Mouse (Mus musculus) embryonic facial prominence, embryonic 12.5 days (tissue): ENCODE data around the gene Pepd. TPM values are rescaled to one million over a fixed set of nuclear protein-coding genes. Genes with fewer than 3 reads are reported as not detected.
A peak's percentile ranks its signal among the peaks of the same experiment; 100 is the strongest.

Experiments used
- ATAC-seq: fragments of 200-750 bp; cut with Nextera tagmentation; 2 replicates; pipeline ENCODE4 v1.8.0; 2017; ENCODE audit not compliant: insufficient number of reproducible peaks, insufficient read depth, low FRiP score, low TSS enrichment
- H3K27ac ChIP-seq: fragments of 300-500 bp; sonication (generic); 2 replicates; pipeline ENCODE4 v1.5.1; 2016; ENCODE audit warnings: mild to moderate bottlenecking
- H3K27me3 ChIP-seq: fragments of 300-500 bp; sonication (generic); 2 replicates; pipeline ENCODE4 v1.6.1; 2016; ENCODE audit warnings: mild to moderate bottlenecking, moderate library complexity
- H3K36me3 ChIP-seq: fragments of 300-500 bp; sonication (generic); 2 replicates; pipeline ENCODE4 v1.6.1; 2016; ENCODE audit warnings: mild to moderate bottlenecking
- H3K4me1 ChIP-seq: fragments of 300-500 bp; sonication (generic); 2 replicates; pipeline ENCODE4 v1.6.1; 2016
- H3K4me2 ChIP-seq: fragments of 300-500 bp; sonication (generic); replicated peaks from 2 replicates; pipeline ENCODE4 v1.6.1; 2016; ENCODE audit warnings: mild to moderate bottlenecking, moderate library complexity
- H3K4me3 ChIP-seq: fragments of 300-500 bp; sonication (generic); 2 replicates; pipeline ENCODE4 v1.5.1; 2016; ENCODE audit warnings: mild to moderate bottlenecking
- H3K9ac ChIP-seq: fragments of 300-500 bp; sonication (generic); 2 replicates; pipeline ENCODE4 v1.6.1; 2016; ENCODE audit warnings: mild to moderate bottlenecking, moderate library complexity
- H3K9me3 ChIP-seq: fragments of 300-500 bp; sonication (generic); 2 replicates; pipeline ENCODE4 v1.6.1; 2016; ENCODE audit warnings: mild to moderate bottlenecking, moderate library complexity
- WGBS: fragments of 180-500 bp; shearing (Covaris S2); methylation state at CpG from one replicate; pipeline ENCODE4 v1.1.7; 2016; 5-methylcytosine and 5-hydroxymethylcytosine counted together
- polyA plus RNA-seq: library from polyadenylated mRNA; unstranded; fragments of >200 nt; fragmentation: Nextera tagmentation; extraction: Ambion mirVana; gene quantifications from 2 replicates; pipeline ENCODE4 v1.2.1, GENCODE M21; 2016

The Pepd gene
- polyA plus RNA-seq, 1 experiment from 2014 or later = 62.9 TPM

GRCm38 (mm10) chr7:35035565-35035964, 123.4 kb downstream of the Pepd start:
- Histone ChIP-seq H3K9ac (no peak overlapping the region), H3K27me3 (no peaks in the 10 kb centered on the region), H3K9me3 (no peaks in the 10 kb centered on the region), H3K4me2 (no peak overlapping the region), H3K27ac (0 out of 2 replicates have a peak overlapping the region, but pooled peaks have one; percentile 17), H3K4me1 (0 out of 2 replicates have a peak, but pooled peaks cover 12% of the 10 kb centered on the region), H3K36me3 (peaks cover 40% of the 10 kb centered on the region), H3K4me3 (no peak overlapping the region)
- 88% methylated on average over 4 of the region's 4 CpGs for WGBS
- no peak for ATAC-seq

DNA sequence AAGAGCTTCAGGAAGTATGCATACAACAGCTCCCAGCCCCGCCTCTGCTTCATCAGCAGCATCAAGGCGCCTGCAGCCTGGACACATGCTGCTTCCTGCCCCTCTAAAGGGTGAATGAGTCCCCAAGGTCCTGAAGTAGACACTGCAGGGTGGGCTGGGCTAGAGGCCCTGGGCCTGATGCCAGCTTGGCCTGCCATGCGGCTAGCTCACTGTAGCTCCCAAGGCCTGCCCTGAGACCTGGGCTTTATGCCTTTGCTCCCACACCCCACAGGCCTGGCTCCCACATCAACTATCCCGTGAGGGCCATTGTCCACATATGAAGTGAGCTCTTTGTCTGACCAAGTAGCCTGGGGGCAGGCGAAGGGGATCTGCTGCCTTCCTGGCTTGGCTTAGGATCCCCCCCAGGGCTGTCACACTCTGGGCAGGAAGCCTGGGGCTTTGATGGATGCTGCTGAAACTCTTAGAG, 124.1 kb downstream of the Pepd start:
- H3K4me2 ChIP-seq = no peak overlapping the region
- 0 out of 2 replicates have a peak, but pooled peaks cover 12% of the 10 kb centered on the region for H3K4me1 ChIP-seq
- WGBS = 61% methylated on average over 5 of the region's 5 CpGs
- H3K27ac ChIP-seq = no peak overlapping the region
- H3K9ac ChIP-seq = no peak overlapping the region
- H3K9me3 ChIP-seq = no peaks in the 10 kb centered on the region
- no peaks in the 10 kb centered on the region for H3K27me3 ChIP-seq
- no peak overlapping the region for H3K4me3 ChIP-seq
- ATAC-seq = no peak
- H3K36me3 ChIP-seq = peaks cover 39% of the 10 kb centered on the region

DNA sequence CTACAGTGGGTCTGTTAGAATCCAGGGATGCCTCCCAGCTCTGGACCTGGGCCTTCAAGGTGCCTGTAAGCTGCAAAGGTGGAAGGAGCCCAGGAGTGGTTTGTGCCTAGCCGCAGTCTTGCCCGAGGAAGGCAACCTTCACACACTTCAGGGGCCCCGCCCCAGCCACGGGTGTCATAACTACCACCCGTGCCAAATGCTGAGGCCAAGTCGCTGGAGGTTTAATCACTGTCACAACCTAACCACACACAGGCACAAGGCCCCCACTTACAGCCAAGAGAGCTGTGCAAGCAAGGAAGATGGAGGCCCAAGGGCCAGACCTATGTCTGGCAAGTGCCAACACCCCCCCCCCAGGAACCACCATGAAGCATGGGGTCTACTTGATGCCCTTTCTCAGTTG, 125.2 kb downstream of the Pepd start:
- Histone ChIP-seq H3K36me3 (peaks cover 35% of the 10 kb centered on the region), H3K27ac (no peak overlapping the region), H3K27me3 (no peaks in the 10 kb centered on the region), H3K4me1 (peaks cover 15% of the 10 kb centered on the region; the same call in 1 of the 2 replicates), H3K9ac (no peak overlapping the region), H3K9me3 (no peaks in the 10 kb centered on the region), H3K4me3 (no peak overlapping the region), H3K4me2 (no peak overlapping the region)
- 92% methylated on average over 6 of the region's 6 CpGs for WGBS
- ATAC-seq = no peak

GRCm38 (mm10) chr7:35040176-35040972, 128.2 kb downstream of the Pepd start:
- H3K36me3 ChIP-seq = peaks cover 51% of the 10 kb centered on the region
- no peaks in the 10 kb centered on the region for H3K27me3 ChIP-seq
- H3K9ac ChIP-seq = no peak overlapping the region
- 86% methylated on average over 9 of the region's 9 CpGs for WGBS
- H3K4me1 ChIP-seq = peaks cover 22% of the 10 kb centered on the region
- H3K9me3 ChIP-seq = no peaks in the 10 kb centered on the region
- no peak overlapping the region for H3K4me3 ChIP-seq
- no peak for ATAC-seq
- no peak overlapping the region for H3K4me2 ChIP-seq
- H3K27ac ChIP-seq = no peak overlapping the region

DNA sequence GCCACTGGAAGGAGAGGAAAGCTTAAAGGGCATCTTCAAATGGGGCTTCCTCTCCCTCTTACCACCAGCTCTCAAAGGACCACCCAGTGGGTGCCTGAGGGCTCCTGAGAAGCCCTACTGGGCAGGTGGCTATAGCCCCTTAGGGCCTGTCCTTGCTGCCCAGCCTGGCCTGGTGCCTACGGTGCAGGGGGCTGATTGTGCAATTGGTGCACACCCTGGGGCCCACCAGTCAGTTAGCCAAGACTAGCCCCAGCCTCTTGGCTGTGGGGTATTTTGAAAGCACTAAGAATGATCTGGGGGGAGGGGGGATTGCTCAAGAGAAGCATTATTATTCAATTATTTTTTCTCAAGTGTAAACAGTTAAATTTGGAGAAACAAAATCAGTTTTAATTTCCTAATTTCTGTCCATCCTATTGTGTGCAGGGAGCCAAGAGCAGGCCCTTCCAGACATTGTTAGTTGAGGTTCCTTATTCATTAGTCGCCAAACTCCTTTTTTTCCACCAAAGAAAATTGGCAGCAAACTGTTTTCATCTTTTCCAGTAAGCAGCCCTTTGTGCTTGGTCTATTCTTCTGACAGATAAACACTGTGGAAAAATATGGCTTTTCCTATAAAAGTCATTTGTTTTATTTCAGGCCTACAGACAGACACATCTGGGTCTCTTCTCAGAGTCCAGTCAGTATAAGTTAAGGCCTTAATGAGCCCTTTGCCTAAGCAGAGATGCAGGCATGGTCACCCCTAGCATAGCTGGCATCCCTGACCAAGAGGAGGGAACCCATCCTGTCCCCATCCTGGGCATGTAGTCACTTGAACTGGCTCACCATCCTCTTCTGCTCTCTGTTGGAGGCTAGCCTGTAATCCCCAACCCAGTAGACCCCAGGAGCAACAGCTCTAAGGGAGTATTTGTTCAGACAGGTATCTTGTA, 129.4 kb downstream of the Pepd start:
- H3K36me3 ChIP-seq = peaks cover 62% of the 10 kb centered on the region
- H3K4me3 ChIP-seq = no peak overlapping the region

GRCm38 (mm10) chr7:35042209-35042554, 130.0 kb downstream of the Pepd start:
- Histone ChIP-seq H3K9me3 (no peaks in the 10 kb centered on the region), H3K4me1 (peaks cover 14% of the 10 kb centered on the region), H3K4me3 (no peak overlapping the region), H3K27me3 (no peaks in the 10 kb centered on the region), H3K36me3 (peaks cover 59% of the 10 kb centered on the region), H3K4me2 (no peak overlapping the region), H3K27ac (peak overlapping the region; percentile 46; the same call in 1 of the 2 replicates), H3K9ac (no peak overlapping the region)
- no peak for ATAC-seq

More for the DNA sequence above, 129.4 kb downstream of the Pepd start:
- WGBS = 74% methylated on average over 2 of the region's 2 CpGs
- H3K27me3 ChIP-seq = no peaks in the 10 kb centered on the region
- peaks cover 14% of the 10 kb centered on the region for H3K4me1 ChIP-seq
- H3K27ac ChIP-seq = no peak overlapping the region
- ATAC-seq = 0 out of 2 replicates have a peak, but pooled peaks have one; percentile 23
- no peak overlapping the region for H3K4me2 ChIP-seq
- no peak overlapping the region for H3K9ac ChIP-seq
- no peaks in the 10 kb centered on the region for H3K9me3 ChIP-seq

DNA sequence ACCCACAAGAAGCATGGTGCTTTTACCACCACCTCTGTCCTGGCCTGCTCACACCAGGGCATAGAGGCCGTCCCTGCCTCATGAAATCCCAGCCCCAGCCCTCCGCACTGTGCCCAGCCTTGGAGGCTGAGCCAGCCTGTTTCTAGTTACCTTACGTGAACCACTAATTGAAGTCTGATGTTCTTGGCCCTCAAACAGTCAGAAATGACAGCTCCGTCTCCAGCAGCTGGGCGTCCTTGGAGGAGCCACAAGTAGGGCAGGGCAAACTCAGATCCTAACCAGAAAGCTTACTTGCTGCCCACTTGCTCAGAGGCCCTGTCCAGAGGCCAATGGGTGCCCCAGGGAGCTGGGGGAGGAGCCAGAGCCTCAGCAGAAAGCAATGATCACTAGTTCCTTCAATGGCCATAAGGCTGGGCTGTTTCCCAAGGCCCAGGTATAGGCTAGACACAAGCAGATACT, 130.6 kb downstream of the Pepd start:
- Histone ChIP-seq H3K9me3 (no peaks in the 10 kb centered on the region), H3K4me2 (no peak overlapping the region), H3K36me3 (peaks cover 55% of the 10 kb centered on the region), H3K27ac (peak overlapping the region; percentile 46), H3K4me1 (peaks cover 14% of the 10 kb centered on the region), H3K4me3 (no peak overlapping the region), H3K27me3 (no peaks in the 10 kb centered on the region), H3K9ac (no peak overlapping the region)
- 0 out of 2 replicates have a peak, but pooled peaks have one; percentile 24 for ATAC-seq
- 33% methylated on average over 5 of the region's 5 CpGs for whole genome bisulfite sequencing

DNA sequence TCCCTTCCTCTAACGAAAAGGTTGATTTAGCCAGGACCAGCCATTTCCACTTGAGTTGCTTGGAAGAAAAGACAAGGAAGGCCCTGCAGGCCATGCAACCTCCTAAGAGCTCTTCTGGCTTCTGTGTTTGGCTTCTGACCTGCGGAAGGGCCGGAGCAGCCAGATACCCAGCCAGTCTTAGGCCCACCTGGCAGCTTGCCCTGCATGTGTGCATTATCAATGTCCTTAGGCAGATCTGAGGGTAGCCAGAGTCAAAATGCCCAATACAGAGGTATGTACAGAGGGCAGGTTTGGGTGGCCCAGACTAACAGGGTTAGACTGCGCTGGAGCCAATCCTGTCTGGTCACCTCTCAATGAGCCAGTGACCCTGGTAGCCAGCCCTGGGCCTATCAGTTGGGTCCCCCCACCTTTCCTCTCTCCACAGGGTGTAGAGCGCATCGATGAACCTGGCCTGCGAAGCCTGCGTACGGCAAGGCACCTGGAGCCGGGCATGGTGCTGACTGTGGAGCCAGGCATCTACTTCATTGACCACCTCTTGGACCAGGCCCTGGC, 131.2 kb downstream of the Pepd start:
- Histone ChIP-seq H3K27me3 (no peaks in the 10 kb centered on the region), H3K27ac (peak overlapping the region; percentile 46), H3K4me2 (no peak overlapping the region), H3K36me3 (peaks cover 49% of the 10 kb centered on the region), H3K4me3 (no peak overlapping the region), H3K9ac (no peak overlapping the region), H3K9me3 (no peaks in the 10 kb centered on the region), H3K4me1 (peaks cover 14% of the 10 kb centered on the region)
- no peak for ATAC-seq
- 94% methylated on average over 10 of the region's 10 CpGs for WGBS

DNA sequence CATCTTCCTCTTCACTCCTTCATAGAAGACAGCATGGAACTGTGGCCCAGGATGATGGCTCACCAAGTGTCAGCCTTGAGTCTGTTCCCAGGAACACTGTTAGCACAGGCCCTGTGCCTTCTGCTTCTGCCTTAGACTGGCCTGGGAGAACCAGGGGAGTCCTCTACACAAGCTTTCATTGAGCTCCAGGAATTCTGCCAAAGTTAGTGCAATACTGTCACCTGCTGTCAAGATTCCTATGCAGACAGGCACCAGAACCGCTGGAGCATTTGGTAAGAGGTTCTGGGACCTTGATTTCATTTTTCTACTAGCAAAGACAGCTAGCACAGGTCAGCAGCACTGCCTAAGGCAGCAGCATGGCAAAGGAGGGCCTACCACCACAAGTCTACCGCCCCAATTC, 132.5 kb downstream of the Pepd start:
- Histone ChIP-seq H3K4me2 (no peak overlapping the region), H3K4me3 (no peak overlapping the region), H3K9ac (no peak overlapping the region), H3K27me3 (no peaks in the 10 kb centered on the region), H3K4me1 (peaks cover 14% of the 10 kb centered on the region), H3K9me3 (no peaks in the 10 kb centered on the region), H3K36me3 (peaks cover 50% of the 10 kb centered on the region), H3K27ac (no peak overlapping the region)
- 92% methylated on average over 2 of the region's 2 CpGs for WGBS
- no peak for ATAC-seq

DNA sequence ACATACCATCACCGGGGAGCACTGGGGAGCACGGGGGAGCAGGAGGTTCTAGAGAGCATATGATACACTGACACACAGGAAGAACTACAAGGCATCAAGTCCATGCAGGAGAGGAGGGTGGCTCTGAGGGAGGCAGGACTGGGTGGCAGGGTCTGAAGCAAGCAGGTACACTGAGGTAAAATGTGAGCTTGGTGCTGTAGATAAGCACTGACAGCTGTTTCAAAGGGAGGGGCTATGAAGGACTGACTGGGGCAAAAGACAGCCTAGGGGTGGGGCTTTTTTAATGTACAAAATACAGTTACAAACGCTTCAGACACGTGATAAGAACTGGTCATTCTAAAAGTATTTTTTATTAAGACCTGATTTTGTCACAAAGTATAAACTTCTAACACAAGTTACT, 133.9 kb downstream of the Pepd start:
- Histone ChIP-seq H3K36me3 (peaks cover 62% of the 10 kb centered on the region), H3K4me1 (peaks cover 14% of the 10 kb centered on the region), H3K4me2 (no peak overlapping the region), H3K9me3 (no peaks in the 10 kb centered on the region), H3K27ac (no peak overlapping the region), H3K4me3 (no peak overlapping the region), H3K27me3 (no peaks in the 10 kb centered on the region), H3K9ac (no peak overlapping the region)
- no peak for ATAC-seq
- 95% methylated on average over 4 of the region's 4 CpGs for WGBS

DNA sequence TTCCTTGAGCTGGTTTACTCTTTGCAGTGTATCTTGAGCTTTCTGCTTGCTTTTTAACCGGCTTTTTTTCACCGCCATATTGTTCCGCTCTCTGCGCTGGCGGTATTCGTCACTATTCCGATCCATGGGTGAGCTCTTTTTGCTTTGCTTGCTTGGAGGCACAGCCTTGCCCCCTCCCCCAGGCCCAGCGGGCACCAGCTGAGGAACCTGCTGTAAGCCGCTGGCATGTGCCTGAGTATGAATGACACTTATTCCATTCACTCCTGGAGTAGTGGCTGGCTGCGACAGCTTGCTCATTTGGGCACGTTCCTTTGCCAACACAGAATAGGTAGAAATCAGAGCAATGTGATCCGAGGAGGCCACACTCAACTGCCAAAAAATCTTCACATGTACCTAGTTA, 138.4 kb downstream of the Pepd start:
- no peak overlapping the region for H3K9ac ChIP-seq
- 94% methylated on average over 12 of the region's 12 CpGs for WGBS

More for the DNA sequence above, 138.4 kb downstream of the Pepd start:
- ATAC-seq = no peak
- peaks cover 26% of the 10 kb centered on the region for H3K36me3 ChIP-seq
- H3K4me2 ChIP-seq = no peak overlapping the region
- no peak overlapping the region for H3K27ac ChIP-seq
- no peaks in the 10 kb centered on the region for H3K27me3 ChIP-seq
- no peak overlapping the region for H3K4me3 ChIP-seq
- peaks cover 17% of the 10 kb centered on the region for H3K4me1 ChIP-seq
- no peaks in the 10 kb centered on the region for H3K9me3 ChIP-seq
